Mouse (Mus musculus) embryonic fibroblast, embryonic 13.5 days (primary cell): ENCODE results near the gene Acaa1a. TPM values are rescaled to one million over a fixed set of nuclear protein-coding genes. Genes with fewer than 3 reads are reported as not detected.

Source experiments
- H3K27ac ChIP-seq: 2 replicates; pipeline ENCODE4 v1.5.1; 2012; ENCODE audit warnings: low read length, control low read depth, inconsistent platforms; ENCODE audit not compliant: insufficient read depth
- H3K4me1 ChIP-seq: 2 replicates; pipeline ENCODE4 v1.6.1; 2011; ENCODE audit warnings: low read length; ENCODE audit not compliant: control insufficient read depth, insufficient read depth
- H3K4me3 ChIP-seq: 2 replicates; pipeline ENCODE4 v1.5.1; 2011; ENCODE audit warnings: mild to moderate bottlenecking, control low read depth, low read length; ENCODE audit not compliant: insufficient read depth
- CTCF ChIP-seq: IDR thresholded peaks from 2 replicates; pipeline ENCODE4 v1.5.1; 2011; ENCODE audit warnings: mild to moderate bottlenecking, control low read depth, low read length, moderate library complexity, borderline replicate concordance; ENCODE audit not compliant: insufficient read depth
- POLR2A ChIP-seq: IDR thresholded peaks from 2 replicates; pipeline ENCODE4 v1.6.1; 2011; ENCODE audit warnings: low read depth, mild to moderate bottlenecking, control low read depth, low read length, moderate library complexity
- polyA plus RNA-seq: library from polyadenylated mRNA; stranded (reverse); fragments of >200 nt; gene quantifications from 2 replicates; pipeline ENCODE4 v1.2.4, GENCODE M21; 2011; ENCODE audit warnings: low read depth; ENCODE audit not compliant: missing spikeins, insufficient read length

The Acaa1a gene
- 41.4 and 42.4 TPM in 2 replicates for polyA plus RNA-seq

GRCm38 (mm10) chr9:119339558-119340211, at the start of gene Acaa1a:
Acaa1a (plus strand) TSS chr9:119339676.
- Histone ChIP-seq H3K4me3 (peak within 1 kb of the TSS; percentile 74), H3K4me1 (0 out of 2 replicates have a peak, but pooled peaks cover 5% of the 10 kb centered on the region), H3K27ac (peak within 1 kb of the TSS; percentile 99)
- peak; percentile 79 for TF ChIP-seq POLR2A
- no peak for TF ChIP-seq CTCF

GRCm38 (mm10) chr9:119290791-119291190, 48.7 kb upstream of the Acaa1a start:
- no peak for TF ChIP-seq CTCF
- TF ChIP-seq POLR2A = no peak
- no peak overlapping the region for H3K27ac ChIP-seq
- no peak overlapping the region for H3K4me3 ChIP-seq
- no peaks in the 10 kb centered on the region for H3K4me1 ChIP-seq

GRCm38 (mm10) chr9:119297696-119298095, 41.8 kb upstream of the Acaa1a start:
- no peak overlapping the region for H3K4me3 ChIP-seq
- no peak for TF ChIP-seq POLR2A
- TF ChIP-seq CTCF = no peak

GRCm38 (mm10) chr9:119298563-119298962, 40.9 kb upstream of the Acaa1a start:
- Histone ChIP-seq H3K27ac (no peak overlapping the region), H3K4me1 (no peaks in the 10 kb centered on the region), H3K4me3 (no peak overlapping the region)
- TF ChIP-seq POLR2A (no peak), CTCF (no peak)

More at GRCm38 (mm10) chr9:119297696-119298095, 41.8 kb upstream of the Acaa1a start:
- no peaks in the 10 kb centered on the region for H3K4me1 ChIP-seq
- H3K27ac ChIP-seq = no peak overlapping the region

- TF ChIP-seq CTCF (no peak), POLR2A (no peak)
- no peak overlapping the region for H3K4me3 ChIP-seq
- H3K27ac ChIP-seq = no peak overlapping the region
- no peaks in the 10 kb centered on the region for H3K4me1 ChIP-seq
Measured at GRCm38 (mm10) chr9:119305863-119306262, 33.6 kb upstream of the Acaa1a start.

GRCm38 (mm10) chr9:119309067-119309466, 30.4 kb upstream of the Acaa1a start:
- Histone ChIP-seq H3K27ac (no peak overlapping the region), H3K4me3 (no peak overlapping the region), H3K4me1 (no peaks in the 10 kb centered on the region)
- no peak for TF ChIP-seq POLR2A
- TF ChIP-seq CTCF = no peak

- no peak for TF ChIP-seq POLR2A
- no peak for TF ChIP-seq CTCF
- H3K4me1 ChIP-seq = peaks cover 3% of the 10 kb centered on the region; the same call in 1 of the 2 replicates
- no peak overlapping the region for H3K27ac ChIP-seq
- no peak overlapping the region for H3K4me3 ChIP-seq
Measured at GRCm38 (mm10) chr9:119313096-119313495, 26.4 kb upstream of the Acaa1a start.

GRCm38 (mm10) chr9:119318891-119319290, 20.6 kb upstream of the Acaa1a start:
- H3K4me3 ChIP-seq = no peak overlapping the region
- H3K27ac ChIP-seq = peak overlapping the region; percentile 92
- TF ChIP-seq POLR2A (no peak), CTCF (no peak)
- H3K4me1 ChIP-seq = peaks cover 14% of the 10 kb centered on the region

GRCm38 (mm10) chr9:119320446-119320845, 19.0 kb upstream of the Acaa1a start:
- H3K4me3 ChIP-seq = peak overlapping the region; percentile 87
- no peak overlapping the region for H3K27ac ChIP-seq

GRCm38 (mm10) chr9:119320946-119321345, 18.5 kb upstream of the Acaa1a start:
- peak overlapping the region; percentile 11 for H3K27ac ChIP-seq
- H3K4me1 ChIP-seq = peaks cover 11% of the 10 kb centered on the region
- H3K4me3 ChIP-seq = peak overlapping the region; percentile 87
- TF ChIP-seq POLR2A (no peak), CTCF (no peak)

More at GRCm38 (mm10) chr9:119320446-119320845, 19.0 kb upstream of the Acaa1a start:
- TF ChIP-seq POLR2A = no peak
- peaks cover 11% of the 10 kb centered on the region for H3K4me1 ChIP-seq
